Mouse (Mus musculus): Measurements from ENCODE around the gene Igsf8. TPM values are rescaled to one million over a fixed set of nuclear protein-coding genes. Genes with fewer than 3 reads are reported as not detected.

Gene Igsf8
- polyA plus RNA-seq, 1 experiment from 2014 or later = 66.2 TPM

DNA sequence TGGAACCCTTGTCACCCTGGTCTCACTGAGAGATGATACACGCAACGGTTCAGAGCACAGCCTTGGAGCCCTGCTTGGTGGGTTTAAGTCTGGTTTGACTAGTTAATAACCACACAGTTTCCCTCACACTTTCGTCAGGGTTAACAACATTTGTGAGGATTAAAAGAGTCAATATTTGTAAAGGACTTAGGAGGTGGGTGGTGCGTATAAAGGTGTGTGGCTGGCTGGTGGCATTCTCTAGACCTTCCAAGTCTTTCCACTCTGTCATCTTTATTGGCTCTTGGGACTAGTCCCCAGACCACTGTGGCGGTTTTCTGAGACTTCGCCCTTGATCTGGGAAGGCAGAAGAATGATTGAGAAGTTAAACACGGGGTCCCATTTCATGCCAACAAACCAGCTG lies 83.4 kb downstream of the Igsf8 start:
- Histone ChIP-seq H3K4me1 (peaks cover 14% of the 10 kb centered on the region), H3K27ac (no peak overlapping the region), H3K27me3 (replicated peaks) (peaks cover 5% of the 10 kb centered on the region; the same call in 1 of the 2 replicates), H3K9me3 (no peaks in the 10 kb centered on the region), H3K36me3 (replicated peaks) (no peaks in the 10 kb centered on the region), H3K4me3 (no peak overlapping the region), H3K4me2 (no peak overlapping the region), H3K9ac (no peak overlapping the region)
- no peak for ATAC-seq (replicated peaks)
- WGBS = 80% methylated on average over 7 of the region's 7 CpGs

GRCm38 (mm10) chr1:172346707-172347106 lies 85.3 kb downstream of the Igsf8 start:
- H3K9me3 ChIP-seq = no peaks in the 10 kb centered on the region
- no peak overlapping the region for H3K9ac ChIP-seq
- no peaks in the 10 kb centered on the region for H3K27me3 ChIP-seq (replicated peaks)
- H3K36me3 ChIP-seq (replicated peaks) = no peaks in the 10 kb centered on the region
- no peak overlapping the region for H3K4me3 ChIP-seq
- ATAC-seq (replicated peaks) = no peak
- H3K27ac ChIP-seq = no peak overlapping the region
- 84% methylated on average over 10 of the region's 10 CpGs for WGBS
- peaks cover 13% of the 10 kb centered on the region for H3K4me1 ChIP-seq
- no peak overlapping the region for H3K4me2 ChIP-seq

DNA sequence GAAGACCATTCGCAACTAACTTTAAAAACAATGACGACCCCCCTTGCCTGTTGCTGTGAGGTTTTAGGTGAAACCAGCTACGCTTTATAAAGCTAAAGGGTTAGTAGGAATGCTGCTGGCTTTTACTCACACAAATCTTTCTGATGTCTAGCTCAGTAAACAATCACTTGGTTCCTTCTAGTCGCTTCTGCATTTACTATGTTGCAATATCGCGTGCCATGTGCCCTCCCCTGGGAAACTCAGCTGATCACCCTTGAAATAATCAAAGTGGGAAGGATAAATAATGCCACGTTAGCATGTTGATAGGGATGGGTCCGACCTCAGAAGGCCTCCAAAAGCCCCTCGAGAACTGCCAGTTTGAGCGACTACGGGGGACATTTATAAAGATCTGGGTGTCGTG lies 85.9 kb downstream of the Igsf8 start:
- no peak overlapping the region for H3K9ac ChIP-seq
- no peak overlapping the region for H3K4me3 ChIP-seq
- H3K9me3 ChIP-seq = no peaks in the 10 kb centered on the region
- H3K4me1 ChIP-seq = peaks cover 13% of the 10 kb centered on the region
- no peak overlapping the region for H3K27ac ChIP-seq
- H3K27me3 ChIP-seq (replicated peaks) = no peaks in the 10 kb centered on the region
- WGBS = 89% methylated on average over 12 of the region's 12 CpGs
- no peaks in the 10 kb centered on the region for H3K36me3 ChIP-seq (replicated peaks)
- no peak for ATAC-seq (replicated peaks)
- H3K4me2 ChIP-seq = no peak overlapping the region

GRCm38 (mm10) chr1:172349504-172349903 lies 88.1 kb downstream of the Igsf8 start:
- H3K27me3 ChIP-seq (replicated peaks) = no peaks in the 10 kb centered on the region
- no peaks in the 10 kb centered on the region for H3K36me3 ChIP-seq (replicated peaks)
- 34% methylated on average over 5 of the region's 5 CpGs for WGBS
- no peak overlapping the region for H3K4me3 ChIP-seq
- peaks cover 13% of the 10 kb centered on the region for H3K4me1 ChIP-seq
- H3K27ac ChIP-seq = peak overlapping the region; percentile 57
- no peaks in the 10 kb centered on the region for H3K9me3 ChIP-seq
- no peak overlapping the region for H3K4me2 ChIP-seq
- no peak overlapping the region for H3K9ac ChIP-seq
- ATAC-seq (replicated peaks) = peak; percentile 34

- no peaks in the 10 kb centered on the region for H3K36me3 ChIP-seq (replicated peaks)
- H3K4me1 ChIP-seq = peaks cover 16% of the 10 kb centered on the region
- no peaks in the 10 kb centered on the region for H3K27me3 ChIP-seq (replicated peaks)
- H3K9me3 ChIP-seq = no peaks in the 10 kb centered on the region
- H3K9ac ChIP-seq = no peak overlapping the region
- no peak overlapping the region for H3K4me3 ChIP-seq
- peak overlapping the region; percentile 10; the same call in 1 of the 2 replicates for H3K4me2 ChIP-seq
- WGBS = 4% methylated on average over 19 of the region's 19 CpGs
- ATAC-seq (replicated peaks) = peak; percentile 94
- peak overlapping the region; percentile 57 for H3K27ac ChIP-seq
These were observed 88.7 kb downstream of the Igsf8 start for GRCm38 (mm10) chr1:172349916-172350812.

- Histone ChIP-seq H3K36me3 (replicated peaks) (no peaks in the 10 kb centered on the region), H3K27me3 (replicated peaks) (no peaks in the 10 kb centered on the region), H3K4me3 (no peak overlapping the region), H3K9me3 (no peaks in the 10 kb centered on the region), H3K4me1 (peaks cover 26% of the 10 kb centered on the region), H3K27ac (no peak overlapping the region), H3K4me2 (no peak overlapping the region), H3K9ac (no peak overlapping the region)
- WGBS = 78% methylated on average over 6 of the region's 6 CpGs
- no peak for ATAC-seq (replicated peaks)
These were observed 90.6 kb downstream of the Igsf8 start for GRCm38 (mm10) chr1:172352001-172352400.

DNA sequence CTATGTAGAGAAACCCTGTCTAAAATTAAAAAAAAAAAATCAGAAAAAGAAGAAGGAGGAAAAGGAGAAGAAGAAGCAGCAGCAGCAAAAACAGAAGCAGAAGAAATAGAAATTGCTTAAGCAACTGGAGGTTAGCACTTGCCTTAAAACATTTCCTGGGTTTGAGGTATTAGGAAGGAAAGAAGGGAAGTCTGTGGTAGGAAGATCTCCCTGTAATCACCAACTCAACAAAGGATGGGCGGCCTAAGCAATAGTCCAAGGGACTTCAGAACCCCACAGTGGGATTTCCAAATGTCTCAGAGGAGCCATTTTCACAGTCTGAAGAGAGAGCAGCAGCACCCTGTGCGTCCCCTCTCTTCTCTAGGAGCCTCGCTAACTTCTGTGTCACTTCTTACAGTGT lies 91.0 kb downstream of the Igsf8 start:
- 90% methylated on average over 3 of the region's 3 CpGs for WGBS
- Histone ChIP-seq H3K27ac (no peak overlapping the region), H3K4me1 (peaks cover 26% of the 10 kb centered on the region), H3K4me3 (no peak overlapping the region), H3K9me3 (no peaks in the 10 kb centered on the region), H3K36me3 (replicated peaks) (no peaks in the 10 kb centered on the region), H3K4me2 (no peak overlapping the region), H3K27me3 (replicated peaks) (no peaks in the 10 kb centered on the region), H3K9ac (no peak overlapping the region)
- no peak for ATAC-seq (replicated peaks)

- H3K9me3 ChIP-seq = no peaks in the 10 kb centered on the region
- H3K27me3 ChIP-seq (replicated peaks) = no peaks in the 10 kb centered on the region
- WGBS = 5% methylated on average over 3 of the region's 3 CpGs
- no peak overlapping the region for H3K4me3 ChIP-seq
- H3K36me3 ChIP-seq (replicated peaks) = no peaks in the 10 kb centered on the region
- peaks cover 19% of the 10 kb centered on the region for H3K4me1 ChIP-seq
- no peak overlapping the region for H3K9ac ChIP-seq
- H3K27ac ChIP-seq = peak overlapping the region; percentile 40
- peak; percentile 71 for ATAC-seq (replicated peaks)
- H3K4me2 ChIP-seq = no peak overlapping the region
These were observed 93.9 kb downstream of the Igsf8 start for GRCm38 (mm10) chr1:172355336-172355735.

DNA sequence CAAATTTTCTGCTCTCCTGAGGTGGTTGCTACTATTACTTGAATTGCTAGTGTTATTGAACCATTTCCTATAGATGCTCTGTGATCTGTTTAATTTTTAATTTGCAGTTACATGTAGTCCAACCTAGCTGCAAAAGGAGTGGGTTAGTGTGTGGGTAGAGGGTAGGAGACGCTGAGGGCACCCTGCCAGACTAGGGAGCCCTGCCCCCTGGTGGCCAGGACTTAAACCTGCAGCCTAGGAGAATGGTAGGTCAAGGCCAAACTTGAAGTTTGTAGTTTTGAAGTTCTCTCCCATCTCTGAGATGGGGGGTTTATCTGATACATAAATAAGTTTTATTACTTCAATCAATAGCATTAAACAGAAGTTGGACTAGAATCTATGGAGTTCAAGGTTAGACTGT lies 96.1 kb downstream of the Igsf8 start:
- WGBS = 3% methylated on average over 1 of the region's 1 CpGs
- H3K4me3 ChIP-seq = no peak overlapping the region
- no peak overlapping the region for H3K4me2 ChIP-seq
- ATAC-seq (replicated peaks) = 0 out of 2 replicates have a peak, but pooled peaks have one; percentile 22
- H3K36me3 ChIP-seq (replicated peaks) = no peaks in the 10 kb centered on the region
- H3K4me1 ChIP-seq = peaks cover 13% of the 10 kb centered on the region
- no peak overlapping the region for H3K27ac ChIP-seq
- H3K9me3 ChIP-seq = no peaks in the 10 kb centered on the region
- no peaks in the 10 kb centered on the region for H3K27me3 ChIP-seq (replicated peaks)
- H3K9ac ChIP-seq = no peak overlapping the region

- Histone ChIP-seq H3K9ac (no peak overlapping the region), H3K36me3 (replicated peaks) (no peaks in the 10 kb centered on the region), H3K27me3 (replicated peaks) (no peaks in the 10 kb centered on the region), H3K4me1 (peaks cover 13% of the 10 kb centered on the region), H3K9me3 (no peaks in the 10 kb centered on the region), H3K4me2 (no peak overlapping the region), H3K27ac (no peak overlapping the region), H3K4me3 (no peak overlapping the region)
- 66% methylated on average over 10 of the region's 10 CpGs for WGBS
- no peak for ATAC-seq (replicated peaks)
These were observed 96.9 kb downstream of the Igsf8 start for GRCm38 (mm10) chr1:172358341-172358740.

GRCm38 (mm10) chr1:172364684-172365083 lies 103.2 kb downstream of the Igsf8 start:
- H3K9ac ChIP-seq = no peak overlapping the region
- no peaks in the 10 kb centered on the region for H3K36me3 ChIP-seq (replicated peaks)
- H3K27me3 ChIP-seq (replicated peaks) = no peaks in the 10 kb centered on the region
- H3K4me2 ChIP-seq = no peak overlapping the region
- no peak overlapping the region for H3K4me3 ChIP-seq
- ATAC-seq (replicated peaks) = peak; percentile 41; the same call in 1 of the 2 replicates
- H3K27ac ChIP-seq = no peak overlapping the region
- 0 out of 2 replicates have a peak, but pooled peaks cover 2% of the 10 kb centered on the region for H3K4me1 ChIP-seq
- WGBS = 9% methylated on average over 6 of the region's 6 CpGs
- H3K9me3 ChIP-seq = no peaks in the 10 kb centered on the region

- WGBS = 33% methylated on average over 23 of the region's 23 CpGs
- 0 out of 2 replicates have a peak, but pooled peaks cover 2% of the 10 kb centered on the region for H3K4me1 ChIP-seq
- no peak overlapping the region for H3K9ac ChIP-seq
- no peak overlapping the region for H3K27ac ChIP-seq
- ATAC-seq (replicated peaks) = peak; percentile 59
- no peaks in the 10 kb centered on the region for H3K9me3 ChIP-seq
- no peaks in the 10 kb centered on the region for H3K36me3 ChIP-seq (replicated peaks)
- no peak overlapping the region for H3K4me3 ChIP-seq
- peak overlapping the region; percentile 5; the same call in 1 of the 2 replicates for H3K4me2 ChIP-seq
- H3K27me3 ChIP-seq (replicated peaks) = no peaks in the 10 kb centered on the region
These were observed 107.5 kb downstream of the Igsf8 start for GRCm38 (mm10) chr1:172368768-172369418.
